Mouse (Mus musculus): ENCODE measurements around the gene Inpp5k.

The Inpp5k gene

GRCm38 (mm10) chr11:75654471-75655390 lies 23.9 kb downstream of the Inpp5k start:
- DNase-seq, result no peak

DNA sequence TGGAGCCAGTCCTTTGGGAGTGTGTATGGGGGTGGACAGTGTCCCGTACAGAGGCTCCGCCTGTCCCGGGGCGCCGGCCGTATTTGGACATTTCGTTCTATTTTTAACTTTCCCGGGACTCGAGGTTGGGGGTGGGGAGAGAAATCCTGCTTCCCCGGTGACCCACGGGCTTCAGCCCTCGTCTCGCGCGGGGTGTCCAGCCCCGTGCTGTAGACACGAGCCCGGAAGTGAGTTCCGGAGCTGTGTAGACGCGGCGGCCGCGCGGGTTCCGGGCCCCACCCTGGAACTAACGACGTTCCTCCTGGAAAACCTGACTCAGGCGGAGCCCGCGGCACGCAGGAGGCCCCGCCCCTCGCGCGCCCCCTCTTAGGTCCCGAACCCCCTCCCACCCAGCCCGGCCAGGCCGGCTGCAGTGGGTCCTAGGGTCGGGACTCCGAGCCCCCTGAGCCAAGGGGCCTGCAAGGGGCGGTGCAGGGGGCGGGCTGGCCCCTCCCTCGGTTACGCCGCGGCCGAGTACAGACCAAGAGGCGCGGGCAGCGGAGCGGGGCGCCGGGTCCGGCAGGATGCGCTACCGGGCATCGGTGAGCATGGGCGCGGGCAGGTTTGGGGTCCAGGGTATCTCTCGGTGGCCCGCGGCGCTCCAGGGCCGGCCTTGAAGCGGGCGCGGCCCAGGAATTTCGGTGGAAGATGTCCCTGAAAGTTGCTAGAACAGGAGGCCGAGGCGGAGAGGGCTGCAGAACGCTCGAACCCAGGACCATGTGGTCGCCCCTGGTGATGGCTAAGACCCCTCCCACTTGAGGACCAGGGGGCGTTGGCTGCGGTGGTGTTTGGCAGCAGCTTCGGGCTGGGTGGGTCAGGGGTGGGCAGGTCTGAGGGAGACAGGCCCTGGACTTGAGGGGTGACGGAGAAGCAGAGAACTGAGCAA lies 25.1 kb downstream of the Inpp5k start:
- peak; percentile 65 for DNase-seq

DNA sequence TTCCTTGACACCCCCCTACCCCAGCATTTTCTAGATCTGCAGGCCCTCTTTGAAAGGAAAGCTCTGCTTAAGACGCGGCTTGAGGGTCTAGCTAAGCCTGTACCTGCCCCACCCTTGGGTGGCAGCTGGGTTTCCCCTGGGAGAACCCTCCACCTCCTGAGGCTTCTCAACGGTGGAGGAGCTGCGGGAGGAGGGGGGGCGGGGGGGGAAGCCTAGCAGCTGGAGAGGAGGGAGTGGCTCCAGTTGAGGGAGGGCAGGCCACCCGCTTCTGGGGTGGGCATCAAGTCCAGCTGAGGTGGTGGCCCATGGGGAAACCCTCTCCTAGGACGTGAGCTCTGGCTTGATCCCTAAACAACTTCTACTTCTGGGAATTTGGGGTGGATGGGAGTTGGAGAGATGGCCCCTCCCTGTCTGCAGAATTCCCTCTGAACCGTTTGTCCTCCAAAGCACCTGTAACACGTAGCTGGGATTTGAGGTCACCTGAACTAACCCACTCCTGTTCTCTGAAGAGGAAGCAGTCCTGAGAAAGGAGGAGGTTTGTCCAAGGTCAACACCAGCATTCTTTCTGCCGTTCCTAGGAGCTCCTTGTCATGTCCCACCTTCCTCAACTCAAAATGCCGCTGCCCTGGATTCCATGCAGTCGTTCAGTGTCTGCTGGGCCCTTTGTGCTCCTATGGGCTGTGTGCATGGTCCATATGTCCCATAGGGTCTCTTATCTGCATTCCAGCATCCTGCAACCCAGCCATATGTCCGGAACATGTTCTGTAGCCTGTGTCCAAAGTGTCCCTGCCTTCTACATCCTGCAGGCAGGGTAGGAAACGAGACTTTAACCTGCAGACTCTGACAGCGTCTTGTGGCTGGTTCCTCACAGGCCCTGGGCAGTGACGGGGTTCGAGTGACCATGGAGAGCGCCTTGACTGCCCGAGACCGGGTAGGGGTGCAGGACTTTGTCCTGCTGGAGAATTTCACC lies 26.1 kb downstream of the Inpp5k start:
- no peak for DNase-seq

DNA sequence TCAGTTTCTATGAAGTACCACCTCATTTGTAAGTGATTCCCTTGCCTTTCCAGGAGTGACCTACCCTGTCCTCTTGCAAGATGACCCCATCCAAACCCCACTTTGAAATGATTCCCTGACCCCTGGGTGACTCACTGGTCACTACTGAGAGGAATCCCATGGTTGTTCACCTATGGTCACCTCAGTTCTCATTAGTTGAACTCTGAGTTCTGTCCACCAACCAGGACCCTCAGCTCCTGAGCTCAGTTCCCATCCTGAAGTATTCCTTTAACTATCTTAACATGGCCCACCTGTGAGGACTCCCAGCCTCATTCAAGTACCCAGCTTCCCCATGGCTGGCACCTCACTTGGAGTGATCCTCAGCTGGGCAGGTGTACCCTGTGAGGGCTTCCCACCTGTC lies 27.1 kb downstream of the Inpp5k start:
- DNase-seq, result no peak

DNA sequence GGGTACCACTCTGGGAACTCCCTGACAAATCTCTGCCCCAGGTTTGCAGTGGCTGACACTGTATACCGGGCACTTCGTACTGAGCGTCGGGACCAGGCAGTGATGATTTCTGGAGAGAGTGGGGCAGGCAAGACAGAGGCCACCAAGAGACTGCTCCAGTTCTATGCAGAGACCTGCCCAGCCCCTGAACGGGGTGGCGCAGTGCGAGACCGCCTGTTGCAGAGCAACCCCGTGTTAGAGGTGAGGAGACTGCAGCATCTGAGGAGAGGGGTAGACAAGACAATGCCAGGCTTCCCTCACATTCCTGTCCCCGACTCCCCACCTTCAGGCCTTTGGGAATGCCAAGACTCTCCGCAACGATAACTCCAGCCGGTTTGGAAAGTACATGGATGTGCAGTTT lies 27.5 kb downstream of the Inpp5k start:
- DNase-seq, result no peak

- no peak for DNase-seq
Observed at GRCm38 (mm10) chr11:75658996-75659750, 28.4 kb downstream of the Inpp5k start.

DNA sequence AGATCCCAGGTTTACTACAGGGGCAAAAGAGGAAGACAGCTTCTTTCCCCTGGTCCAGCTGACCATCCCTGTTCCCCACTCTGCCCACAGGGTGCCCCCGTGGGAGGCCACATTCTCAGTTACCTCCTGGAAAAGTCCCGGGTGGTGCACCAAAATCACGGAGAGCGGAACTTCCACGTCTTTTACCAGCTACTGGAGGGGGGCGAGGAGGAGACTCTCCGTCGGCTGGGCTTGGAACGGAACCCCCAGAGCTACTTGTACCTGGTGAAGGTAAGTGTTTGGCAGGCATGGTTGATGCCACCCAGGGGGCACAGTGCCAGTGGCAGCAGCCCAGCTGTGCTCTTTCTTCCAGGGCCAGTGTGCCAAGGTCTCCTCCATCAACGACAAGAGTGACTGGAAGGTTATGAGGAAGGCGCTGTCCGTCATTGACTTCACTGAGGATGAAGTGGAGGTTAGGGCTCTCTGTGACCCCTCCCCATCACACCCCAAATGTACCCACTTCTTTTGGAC lies 29.3 kb downstream of the Inpp5k start:
- DNase-seq, result no peak

- DNase-seq, result no peak
Observed at GRCm38 (mm10) chr11:75660941-75661800, 30.4 kb downstream of the Inpp5k start.

DNA sequence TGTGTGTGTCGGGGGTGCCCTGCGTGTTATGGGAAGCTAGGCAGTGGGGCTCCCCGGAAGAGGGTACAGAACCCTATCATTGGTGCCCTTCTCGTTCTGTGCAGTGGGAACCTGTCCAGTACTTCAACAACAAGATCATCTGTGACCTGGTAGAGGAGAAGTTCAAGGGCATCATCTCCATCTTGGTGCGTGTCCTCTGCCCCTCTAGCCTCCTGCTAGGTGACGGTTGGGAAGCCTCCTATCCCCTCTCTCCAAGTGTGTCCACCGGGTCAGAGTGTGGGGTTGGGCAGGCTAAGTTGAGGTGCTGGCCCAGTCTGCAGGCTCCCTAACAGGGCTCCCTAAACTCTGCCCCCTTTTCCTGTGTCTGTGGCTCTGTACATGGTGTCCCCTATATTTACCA lies 31.3 kb downstream of the Inpp5k start:
- DNase-seq, result no peak

DNA sequence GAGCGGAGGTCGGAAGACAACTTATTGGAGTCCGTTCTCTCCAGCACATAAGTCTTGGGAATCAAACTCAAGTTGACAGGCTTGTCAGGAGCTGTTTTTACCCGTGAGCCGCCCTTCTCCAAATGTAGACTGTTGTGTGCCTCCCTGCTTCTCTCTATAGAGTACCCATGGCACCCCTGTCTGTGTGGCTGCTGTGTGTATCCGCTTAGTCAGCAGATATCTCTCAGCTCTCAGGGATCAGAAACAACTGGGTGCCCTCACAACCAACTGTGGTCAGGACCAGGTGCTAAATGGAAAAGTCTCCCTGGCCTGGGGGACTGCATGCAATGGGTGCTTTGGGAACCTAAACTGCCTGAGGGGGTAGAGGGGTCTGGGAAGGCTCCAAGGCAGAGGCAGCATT lies 35.5 kb downstream of the Inpp5k start:
- no peak for DNase-seq

DNA sequence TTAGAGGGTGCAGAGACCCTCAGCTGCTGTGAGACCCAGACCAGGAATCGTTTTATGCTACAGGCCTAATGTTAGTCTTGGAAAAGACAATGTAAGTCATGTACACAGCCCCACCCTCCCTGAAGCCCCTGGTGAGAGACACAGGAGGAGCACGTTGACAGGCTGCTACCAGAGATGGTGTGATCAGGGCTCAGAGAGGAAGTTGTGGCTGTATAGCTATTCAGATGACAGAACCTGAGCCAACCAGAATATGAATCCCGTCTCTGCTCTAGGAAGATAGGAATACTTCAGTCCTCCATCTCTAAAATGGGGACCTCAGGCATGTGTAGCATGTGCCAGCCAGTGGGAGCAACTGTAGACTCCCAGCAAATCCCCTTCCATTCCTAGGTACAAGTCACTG lies 37.8 kb downstream of the Inpp5k start:
- DNase-seq, result no peak

GRCm38 (mm10) chr11:75669176-75669852 lies 38.5 kb downstream of the Inpp5k start:
- no peak for DNase-seq

DNA sequence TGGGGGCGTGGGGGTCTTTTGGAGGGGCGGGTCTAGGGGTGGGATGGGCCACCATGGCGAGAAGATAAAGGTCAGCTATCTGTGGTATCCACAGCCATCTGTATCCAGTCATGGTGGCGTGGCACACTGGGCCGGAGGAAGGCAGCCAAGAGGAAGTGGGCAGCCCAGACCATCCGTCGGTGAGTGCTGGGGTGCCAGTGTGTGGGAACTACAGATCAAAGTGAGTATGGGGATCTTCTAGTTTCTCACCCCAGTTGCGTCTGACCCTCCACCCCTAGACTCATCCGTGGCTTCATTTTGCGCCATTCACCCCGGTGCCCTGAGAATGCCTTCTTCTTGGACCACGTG lies 39.0 kb downstream of the Inpp5k start:
- DNase-seq, result no peak

DNA sequence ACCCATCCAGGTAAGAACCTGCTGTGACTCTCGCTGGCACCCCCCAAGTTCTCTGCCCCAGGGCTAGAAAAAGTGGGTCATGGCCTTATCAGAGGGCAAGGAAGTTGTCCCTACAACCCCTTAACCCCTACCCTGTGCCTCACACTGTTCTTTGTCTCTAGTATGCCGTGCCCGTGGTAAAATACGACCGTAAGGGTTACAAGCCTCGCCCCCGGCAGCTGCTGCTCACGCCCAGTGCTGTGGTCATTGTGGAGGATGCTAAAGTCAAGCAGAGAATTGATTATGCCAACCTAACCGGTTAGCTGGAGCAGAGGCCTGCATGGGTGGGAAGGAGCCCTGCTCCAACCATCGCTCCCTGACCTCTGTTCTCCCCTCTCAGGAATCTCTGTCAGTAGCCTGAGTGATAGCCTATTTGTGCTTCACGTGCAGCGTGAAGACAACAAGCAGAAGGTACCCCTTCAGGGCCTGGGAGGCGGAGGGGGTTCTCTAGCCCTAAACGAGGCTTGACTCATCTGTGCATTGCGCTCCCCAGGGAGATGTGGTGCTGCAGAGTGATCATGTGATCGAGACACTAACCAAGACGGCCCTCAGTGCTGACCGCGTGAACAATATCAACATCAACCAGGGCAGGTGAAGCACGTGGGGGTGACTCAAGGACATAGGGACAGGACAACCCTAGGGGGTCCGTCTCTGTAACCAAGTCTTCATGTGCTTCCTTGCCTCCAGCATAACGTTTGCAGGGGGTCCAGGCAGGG lies 40.8 kb downstream of the Inpp5k start:
- DNase-seq, result no peak

DNA sequence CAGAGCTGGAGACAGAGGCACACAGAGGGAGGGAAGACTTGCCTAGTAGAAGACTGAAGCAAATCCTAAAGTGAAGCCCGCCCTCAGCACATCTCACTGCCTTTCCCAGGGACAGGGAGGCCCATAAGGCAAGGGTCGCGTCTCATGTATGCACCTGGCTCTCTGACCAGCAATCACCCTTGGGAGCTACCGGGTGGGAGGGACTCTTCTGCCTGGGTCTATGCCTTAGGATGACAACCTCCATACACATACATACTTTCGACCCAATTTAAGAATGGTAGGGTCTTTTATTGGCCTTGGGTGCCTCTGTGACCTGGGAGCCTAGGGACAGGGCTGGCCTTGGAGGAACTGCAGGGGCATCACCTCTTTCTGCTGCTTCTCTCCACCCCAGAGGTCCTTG lies 42.6 kb downstream of the Inpp5k start:
- no peak for DNase-seq

DNA sequence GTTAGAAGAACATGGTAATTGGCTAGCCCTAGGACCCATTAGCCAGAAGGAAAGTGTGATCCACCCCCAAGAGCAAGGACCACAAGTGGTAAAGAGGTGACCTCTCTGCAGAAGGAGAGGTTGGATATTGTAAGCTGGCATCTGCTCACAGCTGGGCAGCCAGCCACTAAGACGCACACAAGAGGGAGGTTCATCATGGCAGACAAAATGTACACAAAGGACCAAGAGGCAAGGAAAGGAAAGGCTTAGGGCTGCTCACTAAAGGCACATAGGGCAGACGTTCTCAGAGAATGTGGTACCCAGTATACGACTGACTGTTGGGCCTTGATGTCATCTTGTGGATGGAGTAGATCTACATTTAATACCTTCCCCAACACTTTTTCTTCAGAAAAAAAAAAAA lies 44.1 kb downstream of the Inpp5k start:
- no peak for DNase-seq

- DNase-seq, result no peak
Observed at GRCm38 (mm10) chr11:75677881-75678746, 47.3 kb downstream of the Inpp5k start.

DNA sequence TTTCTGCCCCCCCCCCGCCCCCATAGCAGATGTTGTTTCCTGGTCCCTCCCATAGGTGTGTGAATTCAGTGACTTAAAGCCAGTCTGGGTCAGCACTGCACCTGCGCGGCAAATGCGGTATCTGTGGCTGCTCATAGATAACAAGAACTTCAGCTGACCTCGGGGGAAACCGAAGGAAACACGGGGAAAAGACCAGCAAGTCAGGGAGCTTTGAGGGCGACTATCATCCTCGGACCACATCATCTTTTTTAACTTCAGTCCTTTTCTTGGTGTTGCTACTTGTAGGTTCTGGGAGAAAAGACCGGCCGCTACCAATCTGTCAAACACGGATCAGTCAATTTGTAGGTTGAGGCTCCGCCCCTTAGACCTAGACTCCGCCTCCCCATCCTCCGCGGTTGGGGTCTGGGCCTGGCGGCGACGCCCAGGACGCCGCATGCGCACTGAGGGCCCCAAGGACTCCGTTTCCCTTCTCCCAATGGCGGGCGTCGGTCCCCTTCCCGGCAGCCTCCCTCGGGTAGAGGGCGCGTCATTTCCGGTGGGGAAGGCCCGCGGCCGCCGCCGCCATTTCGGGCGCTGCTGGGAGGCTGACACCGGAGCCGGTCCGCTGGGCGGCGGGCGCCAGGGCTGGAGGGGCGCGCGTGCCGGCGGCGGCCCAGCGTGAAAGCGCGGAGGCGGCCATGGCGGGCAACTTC lies 48.1 kb downstream of the Inpp5k start, which contains the start of gene Crk:
Gene Crk (plus strand): TSS at position 513 of the 692 bp plus-strand sequence.
- peak; percentile 98 for DNase-seq
